Mouse (Mus musculus): Measurements from ENCODE around the gene Slc41a1.

GRCm38 (mm10) chr1:131801071-131801470 is 26.2 kb upstream of the Slc41a1 start:
- TF ChIP-seq POLR2A (IDR thresholded peaks at IDR 0.05; ENCODE audit: control insufficient read depth, extremely low read depth, insufficient read depth, low read length, poor library complexity) (no peak), CTCF (IDR thresholded peaks at IDR 0.05; ENCODE audit: borderline replicate concordance, control insufficient read depth, extremely low read depth, insufficient read depth, low read length, poor library complexity) (no peak)

All from thymus, adult 2 months (tissue).